Mouse (Mus musculus) liver, embryonic 15.5 days (tissue): ENCODE results near the gene Gpr88. TPM values are rescaled to one million over a fixed set of nuclear protein-coding genes. Genes with fewer than 3 reads are reported as not detected.
A peak's percentile ranks its signal among the peaks of the same experiment; 100 is the strongest.

Source experiments
- ATAC-seq: fragments of 200-750 bp; cut with Nextera tagmentation; 2 replicates; pipeline ENCODE4 v1.8.0; 2017; ENCODE audit warnings: moderate number of reproducible peaks, mild to moderate bottlenecking, moderate library complexity; ENCODE audit not compliant: insufficient read depth
- H3K27ac ChIP-seq: fragments of 300-500 bp; sonication (generic); replicated peaks from 2 replicates; pipeline ENCODE4 v1.5.1; 2015; ENCODE audit warnings: mild to moderate bottlenecking, inconsistent platforms
- H3K27me3 ChIP-seq: fragments of 300-500 bp; sonication (generic); 2 replicates; pipeline ENCODE4 v1.6.1; 2015; ENCODE audit warnings: mild to moderate bottlenecking, inconsistent platforms
- H3K36me3 ChIP-seq: fragments of 300-500 bp; sonication (generic); replicated peaks from 2 replicates; pipeline ENCODE4 v1.6.1; 2015; ENCODE audit warnings: moderate library complexity, mild to moderate bottlenecking, inconsistent platforms
- H3K4me1 ChIP-seq: fragments of 300-500 bp; sonication (generic); replicated peaks from 2 replicates; pipeline ENCODE4 v1.6.1; 2015; ENCODE audit warnings: inconsistent platforms
- H3K4me2 ChIP-seq: fragments of 300-500 bp; sonication (generic); 2 replicates; pipeline ENCODE4 v1.6.1; 2015; ENCODE audit warnings: moderate library complexity, mild to moderate bottlenecking, inconsistent platforms
- H3K4me3 ChIP-seq: fragments of 300-500 bp; sonication (generic); replicated peaks from 2 replicates; pipeline ENCODE4 v1.5.1; 2015; ENCODE audit warnings: mild to moderate bottlenecking, inconsistent platforms
- H3K9ac ChIP-seq: fragments of 300-500 bp; sonication (generic); 2 replicates; pipeline ENCODE4 v1.6.1; 2015; ENCODE audit warnings: moderate library complexity, mild to moderate bottlenecking, inconsistent platforms
- H3K9me3 ChIP-seq: fragments of 300-500 bp; sonication (generic); replicated peaks from 2 replicates; pipeline ENCODE4 v1.6.1; 2016; ENCODE audit warnings: inconsistent platforms
- WGBS: fragments of 180-500 bp; shearing (Covaris S2); methylation state at CpG from one replicate; pipeline ENCODE4 v1.1.7; 2015; ENCODE audit warnings: mixed read lengths; ENCODE audit not compliant: insufficient replicate concordance; 5-methylcytosine and 5-hydroxymethylcytosine counted together
- polyA plus RNA-seq: library from polyadenylated mRNA; unstranded; fragments of >200 nt; fragmentation: Nextera tagmentation; extraction: Ambion mirVana; gene quantifications from 2 replicates; pipeline ENCODE4 v1.2.1, GENCODE M21; 2015

Gene Gpr88
- polyA plus RNA-seq: 0.17 and 0.18 TPM in 2 replicates

DNA sequence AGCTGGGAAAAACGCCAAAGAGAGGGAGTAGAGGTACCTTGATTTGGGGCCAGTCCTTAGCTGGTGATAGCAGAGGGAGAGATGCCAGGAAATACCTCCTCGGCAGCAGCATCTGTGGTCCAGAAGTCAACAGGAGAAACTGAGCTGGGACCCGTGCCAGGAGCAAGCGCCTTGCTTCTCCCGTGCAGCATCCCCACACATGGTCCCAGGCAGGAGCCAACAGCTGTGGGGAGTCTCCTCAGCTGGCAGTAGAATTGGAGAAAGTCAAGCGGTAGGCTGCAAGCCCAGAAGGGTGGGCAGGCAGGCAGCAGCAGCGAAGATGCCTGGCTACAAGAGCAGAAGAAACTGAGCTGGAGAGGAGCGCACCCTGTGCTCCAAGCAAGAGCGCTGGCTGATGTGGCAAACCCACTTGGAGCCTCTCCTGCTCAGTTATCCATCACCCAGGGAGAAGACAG is at the start of gene Gpr88:
TSS of gene Gpr88 (minus strand) at position 427 of the 455 bp plus-strand sequence.
- Histone ChIP-seq H3K4me2 (peak within 1 kb of the TSS; percentile 71), H3K27ac (no peak within 1 kb of the TSS), H3K9me3 (no peaks in the 10 kb centered on the region), H3K4me1 (peaks cover 13% of the 10 kb centered on the region), H3K27me3 (peaks cover 70% of the 10 kb centered on the region), H3K9ac (no peak within 1 kb of the TSS), H3K36me3 (no peaks in the 10 kb centered on the region), H3K4me3 (peak within 1 kb of the TSS; percentile 50)
- 3% methylated on average over 9 of the region's 9 CpGs for WGBS
- ATAC-seq: no peak

DNA sequence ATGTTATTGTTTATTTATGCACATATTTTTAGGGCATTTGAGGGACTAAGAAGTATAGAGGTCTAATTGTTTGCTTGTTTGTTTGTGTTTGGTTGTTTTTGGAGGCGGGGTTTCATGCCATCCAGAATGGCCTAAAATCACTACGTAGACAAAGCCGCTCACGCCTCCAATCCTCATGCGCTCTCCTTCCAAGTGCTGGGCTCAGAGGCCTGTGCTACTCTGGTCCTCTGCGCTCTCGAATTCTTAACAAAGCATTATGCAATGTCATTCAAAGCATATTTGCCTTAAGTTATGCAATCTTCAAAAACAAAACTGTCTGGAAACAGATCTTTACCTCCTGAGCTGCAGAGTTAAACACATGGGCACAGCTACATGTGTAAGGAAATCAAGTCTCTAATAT is 49.3 kb upstream of the Gpr88 start:
- ATAC-seq: no peak
- no peaks in the 10 kb centered on the region for H3K27me3 ChIP-seq
- H3K9ac ChIP-seq: no peak overlapping the region
- 0 out of 2 replicates have a peak, but pooled peaks cover 7% of the 10 kb centered on the region for H3K4me1 ChIP-seq
- no peak overlapping the region for H3K27ac ChIP-seq
- H3K36me3 ChIP-seq: no peaks in the 10 kb centered on the region
- WGBS: 77% methylated on average over 7 of the region's 7 CpGs
- H3K9me3 ChIP-seq: no peaks in the 10 kb centered on the region
- no peak overlapping the region for H3K4me3 ChIP-seq
- H3K4me2 ChIP-seq: no peak overlapping the region

DNA sequence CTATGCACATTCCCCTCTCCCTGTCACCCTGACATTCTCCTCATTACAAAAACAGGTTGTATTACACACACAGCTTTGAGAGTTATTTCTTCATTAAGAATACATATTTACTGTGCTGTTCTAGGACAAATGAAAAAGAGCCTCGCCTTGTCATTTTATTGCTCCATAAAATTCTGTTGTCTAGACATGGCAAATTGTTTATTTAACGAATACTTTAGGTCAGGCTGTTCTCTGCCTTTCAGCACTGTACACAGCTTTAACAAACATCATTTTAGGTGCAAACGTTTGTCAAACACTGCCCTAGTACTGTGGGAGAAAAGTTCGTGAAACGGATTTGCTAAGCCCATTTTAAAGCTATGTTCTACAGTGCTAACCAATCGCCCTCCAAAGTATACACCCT is 48.5 kb upstream of the Gpr88 start:
- Histone ChIP-seq H3K4me1 (0 out of 2 replicates have a peak, but pooled peaks cover 7% of the 10 kb centered on the region), H3K9me3 (no peaks in the 10 kb centered on the region), H3K4me3 (no peak overlapping the region), H3K27ac (no peak overlapping the region), H3K9ac (no peak overlapping the region), H3K27me3 (no peaks in the 10 kb centered on the region), H3K36me3 (no peaks in the 10 kb centered on the region), H3K4me2 (no peak overlapping the region)
- peak; percentile 34; the same call in 1 of the 2 replicates for ATAC-seq
- 65% methylated on average over 6 of the region's 6 CpGs for WGBS

DNA sequence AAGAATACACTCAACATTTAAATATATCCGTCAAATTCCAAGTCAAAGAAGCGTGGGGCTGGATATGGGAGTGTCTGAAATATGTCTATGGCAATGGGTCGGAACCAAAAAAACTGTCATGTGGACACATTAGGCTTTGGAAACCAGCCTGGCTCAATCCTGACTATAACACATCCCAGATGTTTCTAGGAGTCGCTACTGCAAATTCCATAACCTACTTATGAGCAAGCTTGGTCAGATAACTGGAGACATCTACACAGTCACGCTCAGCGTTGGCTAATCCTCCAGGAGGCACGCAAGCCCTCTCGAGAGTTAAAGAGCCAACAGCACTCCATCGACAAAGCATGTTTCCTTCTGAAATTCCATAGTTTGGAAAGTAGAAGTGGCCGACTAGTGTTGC is 45.4 kb upstream of the Gpr88 start:
- no peak overlapping the region for H3K9ac ChIP-seq
- no peak for ATAC-seq
- H3K27me3 ChIP-seq: no peaks in the 10 kb centered on the region
- H3K36me3 ChIP-seq: peaks cover 4% of the 10 kb centered on the region
- WGBS: 77% methylated on average over 10 of the region's 10 CpGs
- no peak overlapping the region for H3K27ac ChIP-seq
- H3K4me2 ChIP-seq: no peak overlapping the region
- no peaks in the 10 kb centered on the region for H3K9me3 ChIP-seq
- H3K4me1 ChIP-seq: 0 out of 2 replicates have a peak, but pooled peaks cover 7% of the 10 kb centered on the region
- no peak overlapping the region for H3K4me3 ChIP-seq

DNA sequence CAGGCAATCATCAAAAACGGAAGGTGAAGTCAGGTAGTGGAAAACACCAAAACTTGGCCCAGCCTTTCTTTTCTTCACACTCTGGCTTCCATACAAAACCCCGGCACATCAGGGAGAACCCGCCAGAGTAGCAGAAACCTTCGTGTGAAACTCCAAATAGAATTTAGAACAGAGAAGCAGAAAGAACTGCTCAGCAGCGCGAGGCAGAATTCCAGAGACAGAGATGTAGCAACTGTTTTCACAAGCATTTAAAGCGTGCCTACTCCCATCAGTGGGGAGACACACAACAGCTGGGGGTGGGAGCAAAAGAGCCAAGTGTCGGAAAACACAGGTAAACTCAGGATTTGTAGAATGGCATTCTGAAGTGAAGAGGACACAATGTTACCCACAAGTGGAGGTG is 44.7 kb upstream of the Gpr88 start:
- H3K9ac ChIP-seq: no peak overlapping the region
- no peak for ATAC-seq
- no peak overlapping the region for H3K4me2 ChIP-seq
- H3K4me1 ChIP-seq: 0 out of 2 replicates have a peak, but pooled peaks cover 5% of the 10 kb centered on the region
- H3K9me3 ChIP-seq: no peaks in the 10 kb centered on the region
- 79% methylated on average over 8 of the region's 8 CpGs for WGBS
- no peaks in the 10 kb centered on the region for H3K27me3 ChIP-seq
- no peak overlapping the region for H3K27ac ChIP-seq
- H3K36me3 ChIP-seq: peaks cover 7% of the 10 kb centered on the region
- no peak overlapping the region for H3K4me3 ChIP-seq

DNA sequence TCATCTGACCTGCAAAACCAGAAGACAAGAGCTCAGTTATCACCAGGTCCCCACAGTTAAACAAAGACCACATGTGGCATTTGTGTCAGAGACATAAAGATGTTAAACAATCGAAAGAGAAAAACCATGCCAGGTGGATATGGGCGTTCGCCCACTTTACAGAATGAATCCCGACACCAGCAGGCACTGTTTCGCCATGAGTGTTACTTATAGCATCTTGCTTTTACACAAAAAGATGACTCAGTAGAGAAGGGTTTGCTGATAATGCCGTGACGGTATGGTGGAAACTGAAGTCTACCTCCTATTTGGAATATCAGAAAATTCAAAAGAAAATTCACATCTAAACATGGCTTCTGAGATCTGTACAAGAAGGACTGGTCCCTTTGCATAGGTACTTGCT is 43.9 kb upstream of the Gpr88 start:
- no peaks in the 10 kb centered on the region for H3K27me3 ChIP-seq
- H3K36me3 ChIP-seq: peaks cover 7% of the 10 kb centered on the region
- H3K9me3 ChIP-seq: no peaks in the 10 kb centered on the region
- 76% methylated on average over 7 of the region's 7 CpGs for WGBS
- no peaks in the 10 kb centered on the region for H3K4me1 ChIP-seq
- H3K9ac ChIP-seq: no peak overlapping the region
- H3K27ac ChIP-seq: no peak overlapping the region
- no peak for ATAC-seq
- H3K4me2 ChIP-seq: no peak overlapping the region
- H3K4me3 ChIP-seq: no peak overlapping the region

DNA sequence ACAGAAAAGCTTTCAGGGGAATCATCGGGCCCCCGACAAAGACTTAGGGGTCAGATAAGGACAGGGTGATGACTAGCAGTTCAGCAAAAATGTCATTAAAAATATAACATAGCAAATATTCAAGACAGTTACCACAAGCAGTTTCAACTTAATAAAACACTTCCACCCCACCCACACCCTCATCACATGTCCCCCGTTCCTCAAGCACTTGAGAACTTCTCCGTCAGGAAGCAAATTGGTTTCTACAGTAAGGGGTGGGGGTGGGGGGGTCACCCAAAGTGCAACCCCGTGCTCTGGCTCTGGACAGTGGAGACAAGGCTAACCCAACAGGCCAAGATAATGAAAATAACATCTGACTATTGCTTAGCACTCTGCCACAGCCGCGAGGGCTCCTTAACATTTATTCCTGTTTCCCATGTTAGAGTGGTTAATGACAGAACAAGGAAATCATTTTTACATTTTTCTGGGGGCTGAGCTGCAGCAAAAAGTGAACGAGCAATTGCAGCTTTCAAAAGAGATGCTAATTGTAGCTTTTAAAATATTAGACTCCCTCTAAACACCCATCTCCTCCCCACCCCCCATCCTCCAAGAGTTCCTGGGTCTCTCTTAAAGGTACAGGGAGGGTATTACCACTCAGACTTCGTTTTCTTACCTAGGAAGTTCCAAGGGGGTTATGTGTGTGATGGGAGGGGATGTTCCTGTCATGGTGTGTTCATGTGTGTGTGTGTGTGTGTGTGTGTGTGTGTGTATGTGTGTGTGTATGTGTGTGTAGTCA is 36.9 kb upstream of the Gpr88 start:
- H3K27ac ChIP-seq: no peak overlapping the region
- WGBS: 71% methylated on average over 9 of the region's 9 CpGs
- no peak overlapping the region for H3K4me2 ChIP-seq
- H3K4me3 ChIP-seq: no peak overlapping the region
- peaks cover 7% of the 10 kb centered on the region for H3K36me3 ChIP-seq
- no peaks in the 10 kb centered on the region for H3K27me3 ChIP-seq
- no peak for ATAC-seq
- no peaks in the 10 kb centered on the region for H3K9me3 ChIP-seq
- no peaks in the 10 kb centered on the region for H3K4me1 ChIP-seq
- no peak overlapping the region for H3K9ac ChIP-seq

DNA sequence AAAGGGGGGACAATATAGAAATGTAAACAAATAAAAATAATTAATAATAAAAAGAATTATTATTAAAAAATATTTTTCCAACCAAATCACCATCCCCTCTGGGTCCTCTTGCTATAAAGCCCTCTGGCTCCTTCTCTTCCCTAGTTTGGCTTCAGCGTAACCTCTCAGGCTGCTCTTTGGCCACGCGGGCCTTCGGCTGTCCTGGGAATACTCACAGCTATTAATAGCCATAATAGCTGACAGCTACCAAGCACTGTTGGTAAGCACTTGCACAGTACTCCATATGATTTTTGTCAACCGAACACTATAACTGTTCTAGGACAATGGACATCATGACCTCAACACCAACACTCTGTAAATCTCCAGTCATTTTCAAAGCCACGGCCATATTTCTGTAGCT is 35.5 kb upstream of the Gpr88 start:
- peaks cover 4% of the 10 kb centered on the region for H3K36me3 ChIP-seq
- H3K27me3 ChIP-seq: no peaks in the 10 kb centered on the region
- WGBS: 83% methylated on average over 6 of the region's 6 CpGs
- no peaks in the 10 kb centered on the region for H3K4me1 ChIP-seq
- H3K9ac ChIP-seq: no peak overlapping the region
- no peak overlapping the region for H3K4me3 ChIP-seq
- no peaks in the 10 kb centered on the region for H3K9me3 ChIP-seq
- no peak overlapping the region for H3K4me2 ChIP-seq
- no peak for ATAC-seq
- H3K27ac ChIP-seq: no peak overlapping the region

DNA sequence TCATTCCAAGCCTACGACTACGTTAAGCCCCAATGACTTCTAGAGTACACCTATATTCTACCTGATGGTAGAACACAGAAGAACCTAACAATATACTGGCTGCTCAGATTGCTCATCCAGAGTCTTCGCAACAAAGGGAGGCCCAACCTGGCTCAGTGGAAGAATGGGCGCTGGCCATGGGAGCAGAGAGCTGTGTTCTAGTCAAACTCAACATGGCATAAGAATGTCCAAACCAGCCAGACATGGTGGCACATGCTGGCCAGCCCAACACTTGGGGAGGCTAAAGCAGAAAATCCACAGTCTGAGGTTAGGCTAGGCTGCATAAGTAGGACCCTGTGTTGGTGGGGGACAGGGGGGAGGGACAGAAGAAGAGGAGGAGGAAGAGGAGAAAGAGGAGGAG is 31.4 kb upstream of the Gpr88 start:
- Histone ChIP-seq H3K27me3 (no peaks in the 10 kb centered on the region), H3K9ac (no peak overlapping the region), H3K4me2 (no peak overlapping the region), H3K9me3 (no peaks in the 10 kb centered on the region), H3K27ac (no peak overlapping the region), H3K4me3 (no peak overlapping the region), H3K4me1 (no peaks in the 10 kb centered on the region), H3K36me3 (no peaks in the 10 kb centered on the region)
- WGBS: 83% methylated on average over 4 of the region's 4 CpGs
- ATAC-seq: no peak

DNA sequence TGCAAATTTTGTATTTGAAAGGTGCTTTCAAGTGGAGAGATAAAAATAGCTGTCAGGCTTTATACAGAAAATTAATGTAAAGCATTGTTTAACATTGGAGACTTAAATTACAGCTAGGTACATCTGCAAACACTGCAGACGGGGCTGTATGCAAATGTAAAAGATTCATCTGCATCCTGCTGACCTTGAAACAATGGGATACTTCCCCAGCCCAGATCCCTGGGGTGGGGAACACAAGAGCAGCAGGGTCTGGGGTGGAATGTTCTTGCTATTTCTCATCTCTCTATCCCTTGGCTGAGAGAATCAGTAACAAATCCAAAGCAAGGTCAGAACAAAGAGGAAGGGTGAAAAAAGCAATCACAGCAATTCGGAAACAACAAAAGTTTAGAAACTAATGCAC is 30.7 kb upstream of the Gpr88 start:
- H3K9me3 ChIP-seq: no peaks in the 10 kb centered on the region
- H3K4me2 ChIP-seq: no peak overlapping the region
- no peak overlapping the region for H3K9ac ChIP-seq
- 57% methylated on average over 2 of the region's 2 CpGs for WGBS
- H3K4me1 ChIP-seq: no peaks in the 10 kb centered on the region
- no peaks in the 10 kb centered on the region for H3K36me3 ChIP-seq
- no peak overlapping the region for H3K27ac ChIP-seq
- no peaks in the 10 kb centered on the region for H3K27me3 ChIP-seq
- ATAC-seq: no peak
- no peak overlapping the region for H3K4me3 ChIP-seq

DNA sequence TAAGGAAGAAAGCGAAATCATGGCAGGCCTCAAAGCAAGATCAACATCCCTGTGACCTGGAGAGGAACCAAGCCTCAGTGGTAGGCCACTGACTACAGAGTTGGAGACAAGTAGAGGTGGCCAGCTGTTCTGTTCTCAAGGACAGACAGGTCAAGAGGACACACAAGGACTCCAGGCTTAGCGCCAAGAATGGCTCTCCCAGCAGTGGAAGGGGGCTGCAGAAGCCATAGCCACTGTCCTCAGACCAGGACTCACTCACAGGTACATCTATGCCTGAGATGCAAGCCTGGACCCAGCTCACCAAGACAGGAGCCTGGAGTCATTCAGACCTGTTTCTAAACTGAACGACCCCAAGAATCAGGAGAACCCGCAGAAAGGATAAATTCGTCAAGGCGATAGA is 28.4 kb upstream of the Gpr88 start:
- no peak overlapping the region for H3K9ac ChIP-seq
- H3K4me3 ChIP-seq: no peak overlapping the region
- H3K27me3 ChIP-seq: no peaks in the 10 kb centered on the region
- H3K9me3 ChIP-seq: no peaks in the 10 kb centered on the region
- H3K4me1 ChIP-seq: no peaks in the 10 kb centered on the region; the same call in 1 of the 2 replicates
- ATAC-seq: no peak
- H3K4me2 ChIP-seq: no peak overlapping the region
- no peaks in the 10 kb centered on the region for H3K36me3 ChIP-seq
- 82% methylated on average over 6 of the region's 6 CpGs for WGBS
- no peak overlapping the region for H3K27ac ChIP-seq

DNA sequence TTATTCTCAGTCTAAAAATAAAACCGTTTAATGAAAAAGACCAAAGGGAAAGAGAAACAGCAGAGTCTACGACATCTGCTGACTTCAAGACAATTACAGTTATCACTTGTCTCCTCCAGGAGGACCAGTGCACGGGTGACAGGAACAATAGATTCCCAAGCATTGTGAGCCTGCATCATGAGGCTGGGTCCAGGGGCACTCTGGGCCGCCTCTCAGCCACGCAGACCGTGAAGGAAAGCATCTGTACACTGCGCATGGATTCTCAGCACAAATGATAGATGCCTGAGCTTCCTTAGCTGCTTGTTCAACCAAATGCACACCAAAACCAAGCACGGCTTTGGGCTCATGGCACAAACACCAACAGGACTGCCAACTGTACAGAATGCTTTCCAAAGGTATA is 23.8 kb upstream of the Gpr88 start:
- H3K4me3 ChIP-seq: no peak overlapping the region
- H3K9me3 ChIP-seq: no peaks in the 10 kb centered on the region
- no peaks in the 10 kb centered on the region for H3K27me3 ChIP-seq
- no peak for ATAC-seq
- WGBS: 77% methylated on average over 8 of the region's 8 CpGs
- no peaks in the 10 kb centered on the region; the same call in 1 of the 2 replicates for H3K4me1 ChIP-seq
- no peak overlapping the region for H3K4me2 ChIP-seq
- H3K36me3 ChIP-seq: no peaks in the 10 kb centered on the region
- H3K9ac ChIP-seq: no peak overlapping the region
- no peak overlapping the region for H3K27ac ChIP-seq
